Mouse (Mus musculus): ENCODE data around the gene Zfp579. TPM values are rescaled to one million over a fixed set of nuclear protein-coding genes. Genes with fewer than 3 reads are reported as not detected.
"Not testable (repeated sequence)": the region's sequence is repeated elsewhere in the genome, so short reads cannot be mapped to it uniquely, and the experiment has no call there.

Zfp579 gene
- polyA plus RNA-seq, 1 experiment from 2014 or later = 38.8 TPM

DNA sequence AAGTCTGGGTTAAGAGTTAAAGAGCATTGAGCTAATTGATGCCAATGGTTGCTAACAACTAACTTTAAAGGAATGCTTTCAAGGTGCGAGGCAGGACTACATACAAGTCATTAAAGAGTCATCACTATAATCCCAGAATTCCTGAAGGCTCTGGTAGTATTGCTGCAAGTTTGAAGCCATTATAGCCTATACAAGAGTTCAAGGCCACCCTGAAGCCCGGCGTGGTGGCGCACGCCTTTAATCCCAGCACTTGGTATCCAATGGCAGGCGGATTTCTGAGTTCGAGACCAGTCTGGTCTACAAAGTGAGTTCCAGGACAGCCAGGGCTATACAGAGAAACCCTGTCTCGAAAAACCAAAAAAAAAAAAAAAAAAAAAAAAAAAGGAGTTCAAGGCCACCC lies 23.6 kb upstream of the Zfp579 start:
- H3K27ac ChIP-seq (ENCODE audit: low read depth, low read length) = peak overlapping the region; percentile 96
- H3K36me3 ChIP-seq (ENCODE audit: control insufficient read depth, insufficient read depth, low read length) = peaks cover 10% of the 10 kb centered on the region
- not testable (repeated sequence) for H3K27me3 ChIP-seq (ENCODE audit: control insufficient read depth, insufficient read depth, low read length); H3K9me3 ChIP-seq (replicated peaks; ENCODE audit: control insufficient read depth, low read length); ATAC-seq (replicated peaks; ENCODE audit: insufficient number of reproducible peaks, low FRiP score, low TSS enrichment)
- peak overlapping the region; percentile 83 for H3K4me2 ChIP-seq
- peak overlapping the region; percentile 98 for H3K9ac ChIP-seq (ENCODE audit: low read depth, low read length)
- H3K4me3 ChIP-seq (ENCODE audit: low read depth, low read length) = peak overlapping the region; percentile 90
- 28% methylated on average over 8 of the region's 8 CpGs for WGBS (ENCODE audit: insufficient replicate concordance)
- peaks cover 11% of the 10 kb centered on the region; the same call in 1 of the 2 replicates for H3K4me1 ChIP-seq (ENCODE audit: control insufficient read depth, insufficient read depth, low read length)

- H3K9me3 ChIP-seq (replicated peaks; ENCODE audit: control insufficient read depth, low read length) = no peaks in the 10 kb centered on the region
- H3K36me3 ChIP-seq (ENCODE audit: control insufficient read depth, insufficient read depth, low read length) = peaks cover 10% of the 10 kb centered on the region
- H3K27ac ChIP-seq (ENCODE audit: low read depth, low read length) = no peak overlapping the region; the same call in 1 of the 2 replicates
- no peak for ATAC-seq (replicated peaks; ENCODE audit: insufficient number of reproducible peaks, low FRiP score, low TSS enrichment)
- no peak overlapping the region for H3K4me3 ChIP-seq (ENCODE audit: low read depth, low read length)
- H3K4me2 ChIP-seq = no peak overlapping the region
- WGBS (ENCODE audit: insufficient replicate concordance) = 94% methylated on average over 20 of the region's 21 CpGs
- no peak overlapping the region for H3K9ac ChIP-seq (ENCODE audit: low read depth, low read length)
- H3K27me3 ChIP-seq (ENCODE audit: control insufficient read depth, insufficient read depth, low read length) = no peaks in the 10 kb centered on the region
- H3K4me1 ChIP-seq (ENCODE audit: control insufficient read depth, insufficient read depth, low read length) = peaks cover 11% of the 10 kb centered on the region; the same call in 1 of the 2 replicates
Observed at GRCm38 (mm10) chr7:5017931-5018330, 22.0 kb upstream of the Zfp579 start.

- no peak overlapping the region for H3K4me2 ChIP-seq
- H3K36me3 ChIP-seq (ENCODE audit: control insufficient read depth, insufficient read depth, low read length) = peaks cover 11% of the 10 kb centered on the region
- H3K27me3 ChIP-seq (ENCODE audit: control insufficient read depth, insufficient read depth, low read length) = no peaks in the 10 kb centered on the region
- WGBS (ENCODE audit: insufficient replicate concordance) = 91% methylated on average over 16 of the region's 16 CpGs
- H3K27ac ChIP-seq (ENCODE audit: low read depth, low read length) = no peak overlapping the region
- no peak for ATAC-seq (replicated peaks; ENCODE audit: insufficient number of reproducible peaks, low FRiP score, low TSS enrichment)
- H3K9me3 ChIP-seq (replicated peaks; ENCODE audit: control insufficient read depth, low read length) = no peaks in the 10 kb centered on the region
- no peak overlapping the region for H3K4me3 ChIP-seq (ENCODE audit: low read depth, low read length)
- peaks cover 11% of the 10 kb centered on the region; the same call in 1 of the 2 replicates for H3K4me1 ChIP-seq (ENCODE audit: control insufficient read depth, insufficient read depth, low read length)
- H3K9ac ChIP-seq (ENCODE audit: low read depth, low read length) = no peak overlapping the region
Observed at GRCm38 (mm10) chr7:5017352-5017751, 21.4 kb upstream of the Zfp579 start.

DNA sequence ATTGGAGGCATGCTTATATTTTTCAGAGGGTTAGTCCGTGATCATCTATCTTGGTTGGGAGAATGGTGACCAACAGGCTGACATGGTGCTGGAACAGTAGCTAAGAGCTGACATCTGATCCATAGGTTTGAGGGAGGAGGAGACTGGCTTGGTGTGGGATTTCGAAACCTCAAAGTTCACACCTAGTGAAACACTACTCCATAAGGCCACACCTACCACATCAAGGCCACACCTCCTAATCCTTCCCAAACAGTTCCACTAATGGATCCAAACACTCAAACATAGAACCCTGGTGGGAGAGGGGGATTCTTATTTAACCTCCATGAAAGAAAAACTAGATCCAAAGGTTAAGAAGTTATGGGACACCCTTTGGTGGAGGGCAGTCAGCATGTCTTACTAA lies 21.0 kb upstream of the Zfp579 start:
- Histone ChIP-seq H3K4me2 (no peak overlapping the region), H3K27ac (ENCODE audit: low read depth, low read length) (no peak overlapping the region), H3K27me3 (ENCODE audit: control insufficient read depth, insufficient read depth, low read length) (no peaks in the 10 kb centered on the region), H3K9ac (ENCODE audit: low read depth, low read length) (no peak overlapping the region), H3K4me3 (ENCODE audit: low read depth, low read length) (no peak overlapping the region), H3K36me3 (ENCODE audit: control insufficient read depth, insufficient read depth, low read length) (peaks cover 9% of the 10 kb centered on the region), H3K4me1 (ENCODE audit: control insufficient read depth, insufficient read depth, low read length) (peaks cover 11% of the 10 kb centered on the region; the same call in 1 of the 2 replicates), H3K9me3 (replicated peaks; ENCODE audit: control insufficient read depth, low read length) (no peaks in the 10 kb centered on the region)
- 92% methylated on average over 2 of the region's 2 CpGs for WGBS (ENCODE audit: insufficient replicate concordance)
- ATAC-seq (replicated peaks; ENCODE audit: insufficient number of reproducible peaks, low FRiP score, low TSS enrichment) = no peak

GRCm38 (mm10) chr7:5016057-5016456 lies 20.1 kb upstream of the Zfp579 start:
- WGBS (ENCODE audit: insufficient replicate concordance) = 67% methylated on average over 3 of the region's 3 CpGs
- peaks cover 12% of the 10 kb centered on the region for H3K36me3 ChIP-seq (ENCODE audit: control insufficient read depth, insufficient read depth, low read length)

GRCm38 (mm10) chr7:5015118-5016001 lies 19.4 kb upstream of the Zfp579 start, which contains the start of gene Gm44973:
Gene Gm44973, plus strand, starts transcription at chr7:5015496.
- Histone ChIP-seq H3K36me3 (ENCODE audit: control insufficient read depth, insufficient read depth, low read length) (peaks cover 18% of the 10 kb centered on the region), H3K4me2 (peak within 1 kb of the TSS; percentile 78), H3K27me3 (ENCODE audit: control insufficient read depth, insufficient read depth, low read length) (no peaks in the 10 kb centered on the region), H3K9me3 (replicated peaks; ENCODE audit: control insufficient read depth, low read length) (no peaks in the 10 kb centered on the region), H3K27ac (ENCODE audit: low read depth, low read length) (peak within 1 kb of the TSS; percentile 99), H3K4me3 (ENCODE audit: low read depth, low read length) (peak within 1 kb of the TSS; percentile 83), H3K9ac (ENCODE audit: low read depth, low read length) (peak within 1 kb of the TSS; percentile 96), H3K4me1 (ENCODE audit: control insufficient read depth, insufficient read depth, low read length) (0 out of 2 replicates have a peak, but pooled peaks cover 2% of the 10 kb centered on the region)
- peak; percentile 82 for ATAC-seq (replicated peaks; ENCODE audit: insufficient number of reproducible peaks, low FRiP score, low TSS enrichment)
- 1% methylated on average over 72 of the region's 76 CpGs for WGBS (ENCODE audit: insufficient replicate concordance)

More at GRCm38 (mm10) chr7:5016057-5016456, 20.1 kb upstream of the Zfp579 start:
- H3K27me3 ChIP-seq (ENCODE audit: control insufficient read depth, insufficient read depth, low read length) = no peaks in the 10 kb centered on the region
- ATAC-seq (replicated peaks; ENCODE audit: insufficient number of reproducible peaks, low FRiP score, low TSS enrichment) = no peak
- peak overlapping the region; percentile 78 for H3K4me2 ChIP-seq
- H3K27ac ChIP-seq (ENCODE audit: low read depth, low read length) = peak overlapping the region; percentile 99
- H3K4me1 ChIP-seq (ENCODE audit: control insufficient read depth, insufficient read depth, low read length) = peaks cover 4% of the 10 kb centered on the region; the same call in 1 of the 2 replicates
- H3K4me3 ChIP-seq (ENCODE audit: low read depth, low read length) = peak overlapping the region; percentile 83
- no peaks in the 10 kb centered on the region for H3K9me3 ChIP-seq (replicated peaks; ENCODE audit: control insufficient read depth, low read length)
- peak overlapping the region; percentile 96 for H3K9ac ChIP-seq (ENCODE audit: low read depth, low read length)

- H3K9me3 ChIP-seq (replicated peaks; ENCODE audit: control insufficient read depth, low read length) = no peaks in the 10 kb centered on the region
- H3K4me1 ChIP-seq (ENCODE audit: control insufficient read depth, insufficient read depth, low read length) = 0 out of 2 replicates have a peak, but pooled peaks cover 2% of the 10 kb centered on the region
- peaks cover 26% of the 10 kb centered on the region for H3K36me3 ChIP-seq (ENCODE audit: control insufficient read depth, insufficient read depth, low read length)
- H3K27me3 ChIP-seq (ENCODE audit: control insufficient read depth, insufficient read depth, low read length) = no peaks in the 10 kb centered on the region
- peak within 1 kb of the TSS; percentile 99 for H3K27ac ChIP-seq (ENCODE audit: low read depth, low read length)
- WGBS (ENCODE audit: insufficient replicate concordance) = 0% methylated on average over 42 of the region's 42 CpGs
- H3K4me2 ChIP-seq = peak within 1 kb of the TSS; percentile 78
- H3K4me3 ChIP-seq (ENCODE audit: low read depth, low read length) = peak within 1 kb of the TSS; percentile 83
- peak; percentile 81 for ATAC-seq (replicated peaks; ENCODE audit: insufficient number of reproducible peaks, low FRiP score, low TSS enrichment)
- H3K9ac ChIP-seq (ENCODE audit: low read depth, low read length) = peak within 1 kb of the TSS; percentile 96
Observed at GRCm38 (mm10) chr7:5014251-5015117, 18.5 kb upstream of the Zfp579 start, which contains the start of the genes Zfp524 and Fiz1. Gene Zfp524, plus strand, starts transcription at chr7:5014415. Gene Fiz1, minus strand, starts transcription at chr7:5014697.
